Mouse (Mus musculus) small intestine, adult 2 months (tissue): ENCODE measurements around the gene Olfr288. TPM values are rescaled to one million over a fixed set of nuclear protein-coding genes. Genes with fewer than 3 reads are reported as not detected.

Source experiments
- H3K27ac ChIP-seq: fragments of 200-500 bp; 2 replicates; pipeline ENCODE4 v1.5.1; 2012; ENCODE audit warnings: low read depth, low read length, control low read depth, inconsistent platforms; ENCODE audit not compliant: insufficient read depth
- H3K27me3 ChIP-seq: fragments of 200-500 bp; 2 replicates; pipeline ENCODE4 v1.6.1; 2012; ENCODE audit warnings: mild to moderate bottlenecking, moderate library complexity, low read length, inconsistent platforms; ENCODE audit not compliant: control insufficient read depth, insufficient read depth
- H3K36me3 ChIP-seq: fragments of 200-500 bp; 2 replicates; pipeline ENCODE4 v1.6.1; 2012; ENCODE audit warnings: mild to moderate bottlenecking, low read length, control low read depth, inconsistent platforms; ENCODE audit not compliant: control insufficient read depth, insufficient read depth
- H3K4me1 ChIP-seq: fragments of 200-500 bp; 2 replicates; pipeline ENCODE4 v1.6.1; 2012; ENCODE audit warnings: low read length, inconsistent platforms, mixed read lengths; ENCODE audit not compliant: control insufficient read depth, insufficient read depth, insufficient read length
- H3K4me3 ChIP-seq: fragments of 200-500 bp; 2 replicates; pipeline ENCODE4 v1.5.1; 2012; ENCODE audit warnings: low read depth, mild to moderate bottlenecking, control low read depth, inconsistent platforms, low read length, moderate library complexity
- CTCF ChIP-seq: fragments of 200-500 bp; IDR thresholded peaks from 2 replicates; pipeline ENCODE4 v1.5.1; 2012; ENCODE audit warnings: low read depth, mild to moderate bottlenecking, control low read depth, inconsistent platforms, low read length, moderate library complexity, mixed read lengths; ENCODE audit not compliant: insufficient replicate concordance, insufficient read length; ENCODE audit errors: extremely low read depth
- POLR2A ChIP-seq: fragments of 200-500 bp; IDR thresholded peaks from 2 replicates; pipeline ENCODE4 v1.6.1; 2012; ENCODE audit warnings: low read depth, mild to moderate bottlenecking, control low read depth, inconsistent platforms, low read length, moderate library complexity
- WGBS: fragments of 180-500 bp; shearing (Covaris S2); methylation state at CpG from one replicate; pipeline ENCODE4 v1.1.7; 2018; 5-methylcytosine and 5-hydroxymethylcytosine counted together
- polyA plus RNA-seq: library from polyadenylated mRNA; depleted of rRNA; stranded (reverse); fragments of >200 nt; gene quantifications from 2 replicates; pipeline ENCODE4 v1.2.3, GENCODE M21; 2012

The Olfr288 gene
- polyA plus RNA-seq, 1 experiment = not detected

DNA sequence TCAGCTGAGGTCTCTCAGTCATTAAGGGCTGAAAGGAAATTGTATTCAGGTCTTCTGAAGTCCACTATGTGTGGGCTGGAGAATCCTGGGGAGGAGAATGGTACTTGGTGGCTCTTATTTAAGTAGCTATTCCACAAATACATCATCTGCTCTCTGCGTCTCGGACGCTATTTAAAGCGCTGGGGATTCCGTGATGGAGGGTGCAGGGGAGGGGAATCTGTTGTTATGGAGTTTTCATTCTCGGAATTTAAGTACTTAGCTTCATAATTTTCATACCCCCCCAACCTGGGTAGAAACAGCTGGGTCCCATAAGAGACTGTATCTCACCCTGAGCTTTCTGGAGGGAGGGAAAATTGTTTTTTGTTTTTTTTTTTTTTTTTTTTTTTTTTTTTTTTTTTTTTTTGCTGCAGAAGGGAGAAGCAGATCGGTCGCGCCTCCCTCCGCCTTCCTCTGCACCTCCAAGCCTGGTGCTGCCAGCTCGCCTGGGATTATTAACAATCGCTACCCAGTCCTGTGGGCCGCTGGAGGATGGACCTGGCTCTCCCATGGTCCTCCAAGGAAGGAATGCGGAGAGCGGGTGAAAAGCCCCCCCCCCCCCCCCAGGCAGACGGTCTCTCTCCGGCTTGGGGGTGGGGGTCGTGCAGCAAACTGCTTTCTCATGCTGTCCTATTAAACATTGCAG lies 28.2 kb downstream of the Olfr288 start, which contains the start of gene Ccdc184:
Ccdc184 (plus strand) TSS at position 196 of the 682 bp plus-strand sequence.
- WGBS = 9% methylated on average over 18 of the region's 18 CpGs
- Histone ChIP-seq H3K36me3 (no peaks in the 10 kb centered on the region), H3K4me1 (peaks cover 10% of the 10 kb centered on the region), H3K27me3 (peaks cover 25% of the 10 kb centered on the region), H3K4me3 (peak within 1 kb of the TSS; percentile 37), H3K27ac (no peak within 1 kb of the TSS)
- TF ChIP-seq CTCF (no peak), POLR2A (no peak)

DNA sequence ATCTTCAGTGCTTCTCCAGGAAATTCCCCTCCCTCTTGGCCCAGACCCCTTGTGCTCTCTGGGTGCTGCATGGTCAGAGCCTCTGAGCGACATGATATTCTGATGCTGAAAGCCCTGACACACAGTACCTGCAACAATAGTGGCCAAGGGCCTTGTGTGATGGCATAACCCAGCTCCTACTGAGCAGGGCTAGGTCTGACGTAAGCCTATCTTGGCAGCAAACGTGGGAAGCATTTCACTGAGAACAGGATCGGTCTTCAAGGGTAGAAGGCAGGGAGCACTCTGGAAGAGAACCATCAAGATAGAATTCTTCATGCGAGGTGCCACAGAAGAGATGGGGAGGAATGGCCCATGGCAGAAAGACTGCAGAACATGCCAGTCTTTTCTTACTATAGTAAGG lies 29.8 kb downstream of the Olfr288 start, which contains the start of gene Asb8:
Asb8 (minus strand) TSS at position 101 of the 400 bp plus-strand sequence.
- Histone ChIP-seq H3K27me3 (peaks cover 25% of the 10 kb centered on the region), H3K36me3 (no peaks in the 10 kb centered on the region), H3K27ac (no peak within 1 kb of the TSS), H3K4me1 (peaks cover 7% of the 10 kb centered on the region), H3K4me3 (no peak within 1 kb of the TSS)
- 79% methylated on average over 5 of the region's 5 CpGs for WGBS
- TF ChIP-seq CTCF (no peak), POLR2A (no peak)

DNA sequence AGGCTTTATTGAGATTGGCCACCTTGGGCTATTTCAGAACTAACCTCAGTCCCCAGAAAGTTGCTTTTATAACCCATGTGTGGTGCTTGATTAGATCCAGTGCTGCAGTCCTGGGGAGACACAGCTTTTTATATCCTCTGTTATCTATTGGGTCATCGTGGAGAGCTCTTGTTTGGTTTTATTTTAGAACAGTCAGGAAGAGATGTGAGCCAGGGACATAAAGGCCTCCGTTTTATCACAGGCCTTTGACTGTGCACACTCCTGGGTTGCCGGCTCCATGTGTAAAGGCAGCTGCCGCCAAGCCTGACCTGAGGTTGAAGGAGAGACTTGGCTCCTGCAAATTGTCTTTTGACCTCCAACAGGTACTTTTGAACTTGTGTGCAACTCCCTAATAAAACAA lies 32.8 kb downstream of the Olfr288 start:
- Histone ChIP-seq H3K27me3 (peaks cover 13% of the 10 kb centered on the region), H3K4me3 (no peak overlapping the region), H3K27ac (no peak overlapping the region), H3K36me3 (no peaks in the 10 kb centered on the region), H3K4me1 (no peaks in the 10 kb centered on the region)
- TF ChIP-seq CTCF (no peak), POLR2A (no peak)
- 57% methylated on average over 4 of the region's 4 CpGs for WGBS

DNA sequence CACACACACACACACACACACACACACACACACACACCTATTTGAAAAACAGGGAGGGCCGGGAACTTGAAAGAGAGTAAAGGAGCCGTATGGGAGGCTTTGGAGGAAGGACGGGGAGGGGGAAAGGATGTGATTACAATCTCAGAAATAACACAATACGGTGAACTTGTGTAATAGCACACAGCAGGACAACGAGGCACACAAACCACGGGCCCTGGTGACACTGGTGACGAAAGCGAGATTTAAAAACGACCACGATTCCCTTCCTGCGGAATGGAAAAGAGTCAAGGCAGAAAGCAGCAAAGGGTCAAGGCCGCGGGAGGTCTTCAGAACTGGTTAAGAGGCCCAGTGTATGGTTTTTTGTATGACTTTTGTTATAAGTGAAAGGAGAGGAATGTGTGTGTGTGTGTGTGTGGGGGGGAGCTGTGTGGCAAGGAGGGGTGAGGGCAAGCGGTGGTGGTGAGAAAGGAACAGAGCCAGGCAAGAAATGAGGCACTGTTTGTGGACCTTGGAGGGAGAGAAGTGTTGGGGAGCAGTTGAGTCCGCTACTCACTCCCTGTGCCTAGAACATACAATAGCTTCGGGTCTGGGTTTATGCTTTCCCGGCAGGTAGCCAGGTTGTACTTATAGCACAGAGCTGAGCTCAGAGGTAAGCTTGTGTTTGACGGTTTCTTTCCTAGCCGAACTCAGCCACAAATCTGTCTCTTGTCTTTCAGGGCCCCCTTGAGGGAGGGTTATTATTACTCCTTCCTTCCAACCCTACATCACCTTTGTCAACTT lies 34.1 kb downstream of the Olfr288 start:
- 68% methylated on average over 19 of the region's 19 CpGs for WGBS
- Histone ChIP-seq H3K27ac (no peak overlapping the region), H3K27me3 (0 out of 2 replicates have a peak, but pooled peaks cover 6% of the 10 kb centered on the region), H3K36me3 (no peaks in the 10 kb centered on the region), H3K4me3 (no peak overlapping the region), H3K4me1 (no peaks in the 10 kb centered on the region)
- TF ChIP-seq POLR2A = no peak
- no peak for TF ChIP-seq CTCF

DNA sequence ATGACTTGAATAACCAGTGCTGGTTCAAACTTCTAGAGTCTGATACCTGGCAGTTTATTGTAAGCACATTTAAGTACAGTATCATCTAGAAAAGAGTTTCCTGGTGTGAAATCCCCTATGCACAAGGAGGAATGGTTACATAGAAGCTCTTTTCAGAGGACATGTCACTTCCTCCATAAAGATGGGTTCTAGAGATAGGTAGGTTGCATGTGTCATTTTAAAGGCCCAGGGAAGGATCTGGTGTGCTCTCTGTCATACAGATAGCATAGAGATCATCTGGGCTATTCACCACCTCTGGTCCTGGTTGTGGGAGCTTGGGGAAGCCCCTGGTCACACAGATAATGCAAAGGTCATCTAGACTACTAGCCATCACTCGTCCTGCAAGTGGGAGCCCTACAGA lies 38.1 kb downstream of the Olfr288 start:
- no peak overlapping the region for H3K4me3 ChIP-seq
- 41% methylated on average over 1 of the region's 1 CpGs for WGBS

DNA sequence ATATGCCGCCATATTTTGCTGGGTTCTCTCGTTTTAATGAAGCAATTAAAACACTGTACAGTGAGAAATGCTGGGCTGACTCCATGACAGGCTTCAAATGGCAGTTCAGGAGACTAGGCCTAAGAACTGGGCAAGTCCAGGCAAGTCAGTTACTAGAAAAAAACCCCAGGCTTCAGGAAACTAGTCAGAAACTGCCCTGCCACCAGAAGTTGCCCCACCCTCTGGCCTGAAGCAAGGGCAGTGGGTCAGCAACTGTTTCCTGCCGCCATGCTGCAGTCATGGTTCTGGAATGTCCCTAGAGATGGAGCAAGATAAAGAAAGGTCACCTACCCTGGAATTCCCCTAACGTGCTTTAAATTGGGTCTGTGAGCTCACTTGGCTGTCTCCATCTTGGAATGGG lies 39.4 kb downstream of the Olfr288 start:
- H3K4me1 ChIP-seq = peaks cover 3% of the 10 kb centered on the region; the same call in 1 of the 2 replicates
- TF ChIP-seq CTCF (no peak), POLR2A (no peak)
- H3K27ac ChIP-seq = no peak overlapping the region
- H3K27me3 ChIP-seq = no peaks in the 10 kb centered on the region
- no peaks in the 10 kb centered on the region for H3K36me3 ChIP-seq
- no peak overlapping the region for H3K4me3 ChIP-seq
- 68% methylated on average over 4 of the region's 4 CpGs for WGBS

More for the DNA sequence above, 38.1 kb downstream of the Olfr288 start:
- Histone ChIP-seq H3K27me3 (no peaks in the 10 kb centered on the region), H3K27ac (no peak overlapping the region), H3K36me3 (no peaks in the 10 kb centered on the region), H3K4me1 (no peaks in the 10 kb centered on the region)
- TF ChIP-seq POLR2A (no peak), CTCF (no peak)

DNA sequence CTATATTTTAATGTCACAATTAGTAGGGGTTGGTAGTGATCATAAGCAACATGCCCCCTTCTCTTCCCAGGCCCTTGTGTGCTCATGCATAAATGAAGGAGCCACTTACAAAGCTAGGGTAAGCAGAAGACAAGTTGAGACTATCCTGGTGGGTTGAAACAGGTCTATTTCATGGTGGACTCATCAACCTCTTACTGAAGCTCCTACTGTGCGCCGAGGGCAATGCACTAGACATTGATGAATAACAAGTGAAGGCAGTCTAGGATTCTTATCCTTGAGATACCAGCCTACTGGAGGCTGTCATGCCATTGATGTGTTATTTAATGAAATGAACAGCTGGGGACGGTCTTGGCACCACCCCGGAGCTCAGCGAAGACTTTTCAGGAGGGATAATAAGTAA lies 40.1 kb downstream of the Olfr288 start:
- WGBS = 90% methylated on average over 5 of the region's 5 CpGs
- H3K4me1 ChIP-seq = peaks cover 3% of the 10 kb centered on the region; the same call in 1 of the 2 replicates
- H3K27ac ChIP-seq = no peak overlapping the region
- H3K4me3 ChIP-seq = no peak overlapping the region
- no peaks in the 10 kb centered on the region for H3K27me3 ChIP-seq
- TF ChIP-seq POLR2A (no peak), CTCF (no peak)
- no peaks in the 10 kb centered on the region for H3K36me3 ChIP-seq
